Mouse (Mus musculus) layer of hippocampus, adult 9-11 months (tissue): Measurements from ENCODE around the gene Chn2.
A peak's percentile ranks its signal among the peaks of the same experiment; 100 is the strongest.

Experiments used
- DNase-seq: peaks from one replicate; pipeline ENCODE4 v3.0.0; 2022

The Chn2 gene

GRCm38 (mm10) chr6:54039357-54039804 lies at the start of gene Chn2:
TSS of gene Chn2 (plus strand) at chr6:54039554.
- peak; percentile 32 for DNase-seq

- DNase-seq = no peak
These were observed 47.0 kb upstream of the Chn2 start for GRCm38 (mm10) chr6:53992386-53992785.

GRCm38 (mm10) chr6:53995519-53995918 lies 43.8 kb upstream of the Chn2 start:
- no peak for DNase-seq

- no peak for DNase-seq
These were observed 43.0 kb upstream of the Chn2 start for GRCm38 (mm10) chr6:53996226-53996955.

GRCm38 (mm10) chr6:54005302-54005701 lies 34.1 kb upstream of the Chn2 start:
- no peak for DNase-seq

GRCm38 (mm10) chr6:54008448-54009120 lies 30.8 kb upstream of the Chn2 start:
- no peak for DNase-seq

- no peak for DNase-seq
These were observed 30.1 kb upstream of the Chn2 start for GRCm38 (mm10) chr6:54009293-54009692.

- DNase-seq = no peak
These were observed 29.0 kb upstream of the Chn2 start for GRCm38 (mm10) chr6:54010362-54010761.

GRCm38 (mm10) chr6:54012163-54012562 lies 27.2 kb upstream of the Chn2 start:
- DNase-seq = no peak

- DNase-seq = no peak
These were observed 21.3 kb upstream of the Chn2 start for GRCm38 (mm10) chr6:54018038-54018437.

- no peak for DNase-seq
These were observed 20.5 kb upstream of the Chn2 start for GRCm38 (mm10) chr6:54018861-54019260.

- DNase-seq = no peak
These were observed 18.1 kb upstream of the Chn2 start for GRCm38 (mm10) chr6:54021123-54021789.

GRCm38 (mm10) chr6:54023846-54024245 lies 15.5 kb upstream of the Chn2 start:
- no peak for DNase-seq

- no peak for DNase-seq
These were observed 10.6 kb upstream of the Chn2 start for GRCm38 (mm10) chr6:54028706-54029105.

- DNase-seq = no peak
These were observed 9.0 kb upstream of the Chn2 start for GRCm38 (mm10) chr6:54030351-54030750.

GRCm38 (mm10) chr6:54030776-54031175 lies 8.6 kb upstream of the Chn2 start:
- no peak for DNase-seq

- peak; percentile 46 for DNase-seq
These were observed 4.9 kb upstream of the Chn2 start for GRCm38 (mm10) chr6:54034471-54034870.

- DNase-seq = no peak
These were observed 3.8 kb upstream of the Chn2 start for GRCm38 (mm10) chr6:54035548-54035947.

- DNase-seq = no peak
These were observed 488 bp upstream of the Chn2 start for GRCm38 (mm10) chr6:54038866-54039265.

GRCm38 (mm10) chr6:54039805-54040447 lies 572 bp downstream of the Chn2 start:
- peak; percentile 42 for DNase-seq

- no peak for DNase-seq
These were observed 1.1 kb downstream of the Chn2 start for GRCm38 (mm10) chr6:54040448-54040844.

- no peak for DNase-seq
These were observed 2.2 kb downstream of the Chn2 start for GRCm38 (mm10) chr6:54041386-54042043.

- no peak for DNase-seq
These were observed 2.8 kb downstream of the Chn2 start for GRCm38 (mm10) chr6:54042142-54042541.
